Mouse (Mus musculus): ENCODE measurements around the gene Ciz1. TPM values are rescaled to one million over a fixed set of nuclear protein-coding genes. Genes with fewer than 3 reads are reported as not detected.

The Ciz1 gene
- polyA plus RNA-seq, 1 experiment from 2014 or later = 20.1 TPM

DNA sequence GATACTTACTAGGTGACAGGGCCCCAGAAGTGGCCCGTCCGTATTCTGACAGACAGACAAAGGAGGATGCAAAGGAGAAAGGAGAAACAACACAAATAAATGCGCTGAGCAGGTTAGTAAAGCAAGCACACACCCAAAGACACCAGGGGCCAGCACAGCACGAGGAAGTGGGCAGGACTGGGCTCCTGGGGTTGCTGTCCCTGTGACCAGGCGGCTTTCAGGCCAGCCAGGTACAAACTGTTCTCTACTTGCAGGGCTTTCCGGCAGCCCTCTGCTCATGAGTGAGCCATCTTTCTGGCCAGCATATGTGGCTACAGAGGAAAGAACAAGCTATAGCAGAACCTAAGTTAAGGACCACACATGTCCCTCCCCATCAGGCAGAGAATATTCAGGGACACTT lies 68.5 kb downstream of the Ciz1 start:
- Histone ChIP-seq H3K36me3 (ENCODE audit: control insufficient read depth, insufficient read depth) (peaks cover 57% of the 10 kb centered on the region), H3K27ac (ENCODE audit: low read depth, low read length) (peak overlapping the region; percentile 41), H3K4me2 (replicated peaks; ENCODE audit: low read depth) (peak overlapping the region; percentile 4), H3K4me1 (replicated peaks; ENCODE audit: control insufficient read depth, insufficient read depth, low read length) (peaks cover 10% of the 10 kb centered on the region), H3K9ac (ENCODE audit: low read depth, low read length) (no peak overlapping the region), H3K27me3 (replicated peaks; ENCODE audit: control insufficient read depth, insufficient read depth, low read length) (no peaks in the 10 kb centered on the region), H3K4me3 (ENCODE audit: low read depth, low read length) (no peak overlapping the region), H3K9me3 (ENCODE audit: control insufficient read depth) (no peaks in the 10 kb centered on the region)
- no peak for ATAC-seq
- WGBS = 73% methylated on average over 6 of the region's 6 CpGs
- no peak for TF ChIP-seq CTCF (IDR thresholded peaks at IDR 0.05; ENCODE audit: low read depth)

GRCm38 (mm10) chr2:32421851-32422251 lies 69.7 kb downstream of the Ciz1 start:
- no peak for TF ChIP-seq CTCF (IDR thresholded peaks at IDR 0.05; ENCODE audit: low read depth)

DNA sequence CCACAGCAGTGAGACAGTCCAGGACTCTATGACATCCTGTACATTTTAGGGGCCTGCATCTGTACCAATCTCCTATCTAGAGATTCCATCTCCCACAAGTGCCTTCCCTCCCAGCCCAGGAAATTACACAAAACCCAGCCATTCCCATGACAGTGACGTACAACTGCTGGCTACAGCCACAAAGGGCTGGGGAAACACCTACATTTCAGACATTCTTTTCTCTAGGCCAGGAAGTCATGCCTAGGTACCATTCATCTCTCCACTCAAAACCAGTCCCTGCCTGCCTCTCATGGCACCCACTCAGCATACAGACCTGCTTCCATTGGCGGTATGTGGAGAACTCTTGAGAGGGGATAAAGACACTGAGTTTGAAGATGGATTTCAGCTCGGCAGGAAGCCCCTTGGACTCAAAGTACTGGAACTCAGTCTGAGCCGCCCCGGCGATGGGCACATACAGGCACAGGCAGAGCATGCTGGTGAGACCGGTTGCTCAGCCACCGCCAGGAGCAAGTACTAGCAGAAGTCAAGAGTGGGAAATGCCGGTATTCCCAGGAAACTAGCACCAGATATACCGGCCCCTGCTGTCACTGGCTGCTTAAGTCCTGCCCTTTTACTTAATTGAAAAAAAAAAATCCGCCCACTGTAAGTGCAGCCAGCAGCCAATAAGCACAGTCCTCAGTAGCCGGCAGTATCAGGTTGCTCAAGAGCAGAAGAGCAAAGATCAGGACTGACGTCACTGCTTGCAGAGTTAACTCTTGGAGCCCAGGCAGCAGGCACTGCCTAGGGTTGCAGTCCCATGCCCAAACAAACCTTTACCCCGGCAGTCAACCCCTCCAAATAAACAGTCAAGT lies 71.6 kb downstream of the Ciz1 start:
- Histone ChIP-seq H3K9me3 (ENCODE audit: control insufficient read depth) (no peaks in the 10 kb centered on the region), H3K36me3 (ENCODE audit: control insufficient read depth, insufficient read depth) (peaks cover 27% of the 10 kb centered on the region), H3K9ac (ENCODE audit: low read depth, low read length) (peak overlapping the region; percentile 54), H3K27ac (ENCODE audit: low read depth, low read length) (peak overlapping the region; percentile 92), H3K4me1 (replicated peaks; ENCODE audit: control insufficient read depth, insufficient read depth, low read length) (peaks cover 17% of the 10 kb centered on the region), H3K4me3 (ENCODE audit: low read depth, low read length) (peak overlapping the region; percentile 44), H3K4me2 (replicated peaks; ENCODE audit: low read depth) (peak overlapping the region; percentile 73), H3K27me3 (replicated peaks; ENCODE audit: control insufficient read depth, insufficient read depth, low read length) (no peaks in the 10 kb centered on the region)
- ATAC-seq = peak; percentile 80
- 2% methylated on average over 14 of the region's 14 CpGs for WGBS
- peak; percentile 40; the same call in 1 of the 2 replicates for TF ChIP-seq CTCF (IDR thresholded peaks at IDR 0.05; ENCODE audit: low read depth)

More at GRCm38 (mm10) chr2:32421851-32422251, 69.7 kb downstream of the Ciz1 start:
- H3K4me3 ChIP-seq (ENCODE audit: low read depth, low read length) = no peak overlapping the region
- no peak for ATAC-seq
- H3K27ac ChIP-seq (ENCODE audit: low read depth, low read length) = peak overlapping the region; percentile 92; the same call in 1 of the 2 replicates
- 90% methylated on average over 6 of the region's 6 CpGs for WGBS
- H3K4me2 ChIP-seq (replicated peaks; ENCODE audit: low read depth) = peak overlapping the region; percentile 73
- no peaks in the 10 kb centered on the region for H3K9me3 ChIP-seq (ENCODE audit: control insufficient read depth)
- H3K4me1 ChIP-seq (replicated peaks; ENCODE audit: control insufficient read depth, insufficient read depth, low read length) = peaks cover 10% of the 10 kb centered on the region
- no peak overlapping the region for H3K9ac ChIP-seq (ENCODE audit: low read depth, low read length)
- H3K27me3 ChIP-seq (replicated peaks; ENCODE audit: control insufficient read depth, insufficient read depth, low read length) = no peaks in the 10 kb centered on the region
- H3K36me3 ChIP-seq (ENCODE audit: control insufficient read depth, insufficient read depth) = peaks cover 45% of the 10 kb centered on the region

GRCm38 (mm10) chr2:32424796-32425195 lies 72.7 kb downstream of the Ciz1 start:
- no peak for TF ChIP-seq CTCF (IDR thresholded peaks at IDR 0.05; ENCODE audit: low read depth)
- Histone ChIP-seq H3K36me3 (ENCODE audit: control insufficient read depth, insufficient read depth) (peaks cover 16% of the 10 kb centered on the region), H3K27me3 (replicated peaks; ENCODE audit: control insufficient read depth, insufficient read depth, low read length) (no peaks in the 10 kb centered on the region), H3K9ac (ENCODE audit: low read depth, low read length) (no peak overlapping the region), H3K9me3 (ENCODE audit: control insufficient read depth) (no peaks in the 10 kb centered on the region), H3K4me2 (replicated peaks; ENCODE audit: low read depth) (no peak overlapping the region), H3K4me3 (ENCODE audit: low read depth, low read length) (no peak overlapping the region), H3K4me1 (replicated peaks; ENCODE audit: control insufficient read depth, insufficient read depth, low read length) (peaks cover 22% of the 10 kb centered on the region), H3K27ac (ENCODE audit: low read depth, low read length) (peak overlapping the region; percentile 92)
- no peak for ATAC-seq
- WGBS = 24% methylated on average over 3 of the region's 3 CpGs

GRCm38 (mm10) chr2:32425568-32425967 lies 73.4 kb downstream of the Ciz1 start:
- no peak for TF ChIP-seq CTCF (IDR thresholded peaks at IDR 0.05; ENCODE audit: low read depth)
- H3K4me1 ChIP-seq (replicated peaks; ENCODE audit: control insufficient read depth, insufficient read depth, low read length) = peaks cover 24% of the 10 kb centered on the region
- peaks cover 8% of the 10 kb centered on the region for H3K36me3 ChIP-seq (ENCODE audit: control insufficient read depth, insufficient read depth)
- no peak for ATAC-seq
- H3K4me3 ChIP-seq (ENCODE audit: low read depth, low read length) = no peak overlapping the region
- H3K9ac ChIP-seq (ENCODE audit: low read depth, low read length) = no peak overlapping the region
- no peak overlapping the region for H3K27ac ChIP-seq (ENCODE audit: low read depth, low read length)
- H3K27me3 ChIP-seq (replicated peaks; ENCODE audit: control insufficient read depth, insufficient read depth, low read length) = no peaks in the 10 kb centered on the region
- 57% methylated on average over 5 of the region's 5 CpGs for WGBS
- H3K9me3 ChIP-seq (ENCODE audit: control insufficient read depth) = no peaks in the 10 kb centered on the region
- no peak overlapping the region for H3K4me2 ChIP-seq (replicated peaks; ENCODE audit: low read depth)

DNA sequence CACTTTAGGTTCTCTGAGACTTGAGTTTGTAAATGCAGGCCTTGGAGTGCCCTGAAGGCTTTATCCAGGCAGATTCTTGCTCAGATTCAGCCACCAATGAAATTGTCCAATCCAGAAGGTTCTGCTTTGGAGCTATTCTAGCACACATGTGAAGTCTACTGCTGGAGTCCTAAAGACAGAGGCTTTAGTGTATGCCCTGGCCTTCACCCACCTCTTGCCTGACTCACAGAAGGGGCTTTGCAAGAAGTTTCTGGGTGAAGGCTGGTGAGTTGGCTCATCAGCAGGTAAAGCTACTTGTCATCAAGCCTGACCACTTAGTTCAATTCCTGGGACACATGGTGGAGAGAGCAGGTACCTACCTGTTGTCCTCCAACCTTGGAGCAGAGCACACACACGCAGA lies 74.0 kb downstream of the Ciz1 start:
- peaks cover 24% of the 10 kb centered on the region for H3K4me1 ChIP-seq (replicated peaks; ENCODE audit: control insufficient read depth, insufficient read depth, low read length)
- H3K27me3 ChIP-seq (replicated peaks; ENCODE audit: control insufficient read depth, insufficient read depth, low read length) = no peaks in the 10 kb centered on the region
- ATAC-seq = no peak
- peaks cover 2% of the 10 kb centered on the region for H3K36me3 ChIP-seq (ENCODE audit: control insufficient read depth, insufficient read depth)
- H3K9me3 ChIP-seq (ENCODE audit: control insufficient read depth) = no peaks in the 10 kb centered on the region
- no peak overlapping the region for H3K4me3 ChIP-seq (ENCODE audit: low read depth, low read length)
- 100% methylated on average over 1 of the region's 1 CpGs for WGBS
- no peak overlapping the region for H3K9ac ChIP-seq (ENCODE audit: low read depth, low read length)
- TF ChIP-seq CTCF (IDR thresholded peaks at IDR 0.05; ENCODE audit: low read depth) = no peak
- H3K27ac ChIP-seq (ENCODE audit: low read depth, low read length) = no peak overlapping the region; the same call in 1 of the 2 replicates
- no peak overlapping the region for H3K4me2 ChIP-seq (replicated peaks; ENCODE audit: low read depth)
